Mouse (Mus musculus) heart, embryonic 11.5 days (tissue): ENCODE results near the gene Zdhhc13. TPM values are rescaled to one million over a fixed set of nuclear protein-coding genes. Genes with fewer than 3 reads are reported as not detected.
A peak's percentile ranks its signal among the peaks of the same experiment; 100 is the strongest.

Source experiments
- ATAC-seq: fragments of 200-750 bp; cut with Nextera tagmentation; replicated peaks from 2 replicates; pipeline ENCODE4 v1.8.0; 2017; ENCODE audit warnings: moderate library complexity; ENCODE audit not compliant: insufficient number of reproducible peaks, low FRiP score, low TSS enrichment
- H3K27ac ChIP-seq: fragments of 300-500 bp; sonication (generic); 2 replicates; pipeline ENCODE4 v1.5.1; 2014; ENCODE audit warnings: mild to moderate bottlenecking, low read depth, low read length
- H3K27me3 ChIP-seq: fragments of 300-500 bp; sonication (generic); 2 replicates; pipeline ENCODE4 v1.6.1; 2014; ENCODE audit warnings: mild to moderate bottlenecking, low read length, mixed read lengths; ENCODE audit not compliant: control insufficient read depth, insufficient read depth
- H3K36me3 ChIP-seq: fragments of 300-500 bp; sonication (generic); 2 replicates; pipeline ENCODE4 v1.6.1; 2014; ENCODE audit warnings: mild to moderate bottlenecking, low read length, moderate library complexity, mixed read lengths; ENCODE audit not compliant: control insufficient read depth, insufficient read depth
- H3K4me1 ChIP-seq: fragments of 300-500 bp; sonication (generic); 2 replicates; pipeline ENCODE4 v1.6.1; 2014; ENCODE audit warnings: low read length; ENCODE audit not compliant: control insufficient read depth, insufficient read depth
- H3K4me2 ChIP-seq: fragments of 300-500 bp; sonication (generic); 2 replicates; pipeline ENCODE4 v1.6.1; 2014; ENCODE audit warnings: mild to moderate bottlenecking, moderate library complexity
- H3K4me3 ChIP-seq: fragments of 300-500 bp; sonication (generic); 2 replicates; pipeline ENCODE4 v1.5.1; 2014; ENCODE audit warnings: low read depth, low read length
- H3K9ac ChIP-seq: fragments of 300-500 bp; sonication (generic); 2 replicates; pipeline ENCODE4 v1.6.1; 2014; ENCODE audit warnings: mild to moderate bottlenecking, low read depth, low read length, moderate library complexity
- H3K9me3 ChIP-seq: fragments of 300-500 bp; sonication (generic); replicated peaks from 2 replicates; pipeline ENCODE4 v1.6.1; 2016; ENCODE audit warnings: low read length; ENCODE audit not compliant: control insufficient read depth
- WGBS: fragments of 180-500 bp; shearing (Covaris S2); extraction: QIAGEN DNeasy Blood & Tissue Kit; methylation state at CpG from one replicate; pipeline ENCODE4 v1.1.7; 2014; ENCODE audit not compliant: insufficient replicate concordance; 5-methylcytosine and 5-hydroxymethylcytosine counted together
- polyA plus RNA-seq: library from polyadenylated mRNA; unstranded; fragments of >200 nt; fragmentation: Nextera tagmentation; extraction: Ambion mirVana; gene quantifications from 2 replicates; pipeline ENCODE4 v1.2.1, GENCODE M21; 2014

Zdhhc13 gene
- 36.1 and 41.8 TPM in 2 replicates for polyA plus RNA-seq

DNA sequence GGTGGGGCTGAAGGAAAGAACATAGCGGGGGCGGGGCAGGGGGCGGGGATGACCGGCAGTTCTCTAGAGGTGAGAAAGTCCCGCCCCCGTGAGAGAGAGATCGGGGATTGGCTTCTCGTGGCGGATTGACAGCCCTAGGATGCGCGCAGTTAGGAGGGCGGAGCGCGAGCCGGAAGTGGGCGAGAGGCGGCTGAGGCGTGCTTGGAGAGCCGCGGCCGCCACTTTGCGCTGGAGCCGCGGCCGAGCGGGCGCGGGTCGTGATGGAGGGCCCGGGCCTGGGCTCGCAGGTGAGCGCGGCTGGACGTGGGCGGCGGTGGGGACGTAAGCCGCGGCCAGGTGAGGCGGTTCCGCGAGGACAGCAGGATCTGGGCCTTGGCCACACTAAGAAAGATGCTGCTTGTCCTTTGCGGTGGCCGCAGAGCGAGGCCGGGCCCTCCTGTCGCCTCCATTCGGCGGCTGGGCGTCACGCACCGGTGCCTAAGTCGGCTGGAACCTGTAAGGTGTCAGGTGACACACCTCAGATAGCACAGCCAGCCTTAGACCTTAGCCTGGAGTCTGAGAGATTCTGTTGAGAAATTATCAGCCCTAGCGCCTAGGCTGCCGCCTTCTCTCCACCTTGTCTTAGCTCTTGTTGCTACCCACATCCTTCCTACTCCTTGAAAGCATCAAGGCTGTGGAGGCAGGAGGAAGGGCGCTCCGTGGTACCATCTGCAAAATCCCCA, at the start of gene Zdhhc13:
TSS of gene Zdhhc13 (plus strand) at position 153 of the 722 bp plus-strand sequence.
- H3K4me2 ChIP-seq: peak within 1 kb of the TSS; percentile 90
- H3K27ac ChIP-seq: peak within 1 kb of the TSS; percentile 67
- H3K4me3 ChIP-seq: peak within 1 kb of the TSS; percentile 75
- WGBS: under 1% methylated on average over 52 of the region's 57 CpGs
- no peaks in the 10 kb centered on the region for H3K9me3 ChIP-seq
- H3K36me3 ChIP-seq: no peaks in the 10 kb centered on the region
- ATAC-seq: peak; percentile 99
- H3K4me1 ChIP-seq: peaks cover 10% of the 10 kb centered on the region; the same call in 1 of the 2 replicates
- H3K27me3 ChIP-seq: no peaks in the 10 kb centered on the region
- peak within 1 kb of the TSS; percentile 90 for H3K9ac ChIP-seq

DNA sequence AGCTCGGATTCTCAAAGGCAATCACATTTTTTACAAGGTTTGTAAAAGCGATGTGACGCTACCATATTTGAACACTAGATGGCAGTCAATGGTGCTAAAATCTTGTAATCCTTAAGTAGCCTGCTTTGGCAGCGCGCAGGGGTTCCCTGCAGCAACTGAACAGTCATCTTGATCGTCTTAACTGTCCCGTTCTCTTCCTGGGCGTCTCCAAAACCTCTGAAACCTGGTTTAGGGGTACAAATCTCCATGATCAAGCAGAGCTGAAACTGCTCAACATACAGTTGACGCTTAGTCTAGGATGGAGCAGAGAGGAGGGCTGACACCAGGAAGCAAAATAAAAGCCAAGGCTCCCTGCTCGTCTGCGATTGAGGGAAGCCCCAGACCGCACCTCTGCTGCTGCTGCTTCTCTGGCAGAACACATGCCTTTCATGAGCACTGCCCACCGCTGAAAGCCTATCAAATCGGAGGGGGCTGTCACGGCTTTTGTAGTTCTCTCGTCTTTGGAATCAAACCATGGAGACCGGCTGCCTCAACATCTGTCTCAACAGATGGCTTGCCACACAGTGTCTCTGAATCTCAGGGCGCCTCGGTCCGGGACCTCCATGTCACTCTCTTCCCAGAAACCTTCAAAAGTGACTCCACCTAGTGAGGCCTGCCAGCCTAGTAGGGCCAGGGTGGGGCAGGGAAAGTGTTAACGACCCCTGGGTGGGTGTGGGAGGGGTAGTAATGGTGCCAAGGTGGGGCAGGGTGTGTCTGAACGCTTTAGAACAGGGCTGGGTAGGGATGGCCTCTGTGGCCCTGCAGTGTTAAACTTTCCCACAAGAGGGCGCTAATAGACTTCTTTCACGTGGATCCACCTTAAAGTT, 39.3 kb upstream of the Zdhhc13 start:
- Histone ChIP-seq H3K4me1 (no peaks in the 10 kb centered on the region), H3K27me3 (no peaks in the 10 kb centered on the region), H3K4me2 (peak overlapping the region; percentile 65), H3K4me3 (peak overlapping the region; percentile 35), H3K27ac (no peak overlapping the region), H3K36me3 (no peaks in the 10 kb centered on the region), H3K9me3 (no peaks in the 10 kb centered on the region), H3K9ac (peak overlapping the region; percentile 2)
- ATAC-seq: peak; percentile 76
- 1% methylated on average over 24 of the region's 24 CpGs for WGBS

DNA sequence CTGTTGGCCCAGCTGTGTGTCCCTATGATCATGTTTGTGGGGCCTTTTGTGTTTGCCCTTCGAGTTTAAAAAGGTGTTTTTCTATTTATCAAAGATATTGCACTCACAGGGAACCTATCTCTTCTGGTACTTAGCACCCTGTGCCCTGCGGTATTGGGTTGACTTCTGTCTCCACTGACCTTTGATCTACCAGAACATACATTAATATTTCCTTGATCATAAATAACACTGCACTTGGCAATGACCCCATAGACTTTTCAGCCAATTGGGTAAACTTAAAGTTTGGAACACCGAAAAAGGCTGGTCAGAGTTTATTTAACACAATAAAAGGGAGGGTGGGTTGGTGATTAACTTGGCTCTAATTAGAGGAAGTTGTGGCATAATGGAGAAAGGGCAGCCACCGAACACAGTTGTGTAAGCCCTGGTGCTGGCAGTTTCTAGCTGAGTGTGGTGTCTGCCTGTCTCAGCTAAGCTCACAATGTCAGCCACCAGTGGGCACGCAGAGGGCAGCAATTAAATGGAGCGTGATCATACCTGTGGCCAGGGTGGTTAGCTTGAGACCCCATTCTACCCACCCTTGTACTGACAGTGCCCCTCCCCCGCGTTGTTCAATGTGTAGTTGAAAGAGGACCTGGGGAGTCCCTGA, 38.5 kb upstream of the Zdhhc13 start:
- ATAC-seq: no peak; the same call in 1 of the 2 replicates
- H3K27ac ChIP-seq: no peak overlapping the region
- H3K4me2 ChIP-seq: peak overlapping the region; percentile 65
- no peak overlapping the region for H3K9ac ChIP-seq
- H3K36me3 ChIP-seq: no peaks in the 10 kb centered on the region
- no peaks in the 10 kb centered on the region for H3K27me3 ChIP-seq
- H3K9me3 ChIP-seq: no peaks in the 10 kb centered on the region
- H3K4me1 ChIP-seq: no peaks in the 10 kb centered on the region
- WGBS: 63% methylated on average over 8 of the region's 8 CpGs
- no peak overlapping the region for H3K4me3 ChIP-seq

DNA sequence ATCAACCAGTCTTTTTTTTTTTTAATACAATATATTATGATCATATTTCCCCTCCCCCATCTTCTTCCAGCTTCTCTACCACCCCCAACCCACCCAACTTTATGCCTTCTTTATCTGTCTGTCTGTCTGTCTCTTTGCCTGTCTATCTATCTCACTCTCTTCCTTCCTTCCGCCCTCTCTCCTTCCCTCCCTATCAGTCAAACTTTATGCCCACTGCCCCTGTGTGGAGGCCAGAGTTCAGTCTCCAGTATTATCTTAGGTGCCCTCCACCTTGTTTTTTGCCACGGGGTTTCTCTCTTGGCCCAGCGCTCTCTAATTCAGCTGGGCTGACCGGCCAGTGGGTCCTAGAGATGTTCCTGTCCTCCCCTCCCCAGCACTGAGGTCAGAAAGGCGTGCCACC, 37.6 kb upstream of the Zdhhc13 start:
- Histone ChIP-seq H3K27me3 (no peaks in the 10 kb centered on the region), H3K9me3 (no peaks in the 10 kb centered on the region), H3K27ac (no peak overlapping the region), H3K4me3 (no peak overlapping the region), H3K36me3 (no peaks in the 10 kb centered on the region), H3K4me2 (no peak overlapping the region), H3K9ac (no peak overlapping the region), H3K4me1 (no peaks in the 10 kb centered on the region)
- ATAC-seq: no peak
- 69% methylated on average over 5 of the region's 5 CpGs for WGBS

DNA sequence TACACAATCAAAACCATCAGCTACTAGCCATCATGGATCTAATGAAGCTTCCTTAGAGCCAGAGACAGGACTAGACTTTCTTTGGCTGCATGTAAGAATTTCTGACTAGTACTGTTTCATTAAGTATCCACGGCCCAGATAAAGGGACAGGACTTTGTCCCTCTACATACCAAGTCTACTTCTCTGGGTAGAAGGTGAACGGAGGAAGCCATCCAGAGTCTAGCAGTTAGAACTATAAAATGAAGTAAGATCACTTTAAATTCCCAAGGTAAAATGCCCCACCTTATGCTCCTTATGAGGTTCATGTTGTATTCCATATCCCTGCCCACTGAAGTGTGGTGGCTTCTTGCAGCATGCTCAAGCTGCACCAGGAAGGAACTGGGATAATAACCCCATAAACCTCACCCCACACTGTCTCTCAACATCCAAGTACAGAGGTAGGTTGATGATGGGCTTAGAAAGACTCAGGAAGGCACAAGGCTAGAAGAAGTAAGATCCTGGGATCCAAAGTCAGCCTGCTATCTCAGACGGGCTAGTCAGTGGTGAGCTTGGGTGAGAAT, 34.3 kb upstream of the Zdhhc13 start:
- Histone ChIP-seq H3K36me3 (no peaks in the 10 kb centered on the region), H3K4me2 (no peak overlapping the region), H3K4me1 (no peaks in the 10 kb centered on the region), H3K4me3 (no peak overlapping the region), H3K9me3 (no peaks in the 10 kb centered on the region), H3K27ac (no peak overlapping the region), H3K27me3 (no peaks in the 10 kb centered on the region), H3K9ac (no peak overlapping the region)
- WGBS: 76% methylated on average over 3 of the region's 3 CpGs
- no peak for ATAC-seq

DNA sequence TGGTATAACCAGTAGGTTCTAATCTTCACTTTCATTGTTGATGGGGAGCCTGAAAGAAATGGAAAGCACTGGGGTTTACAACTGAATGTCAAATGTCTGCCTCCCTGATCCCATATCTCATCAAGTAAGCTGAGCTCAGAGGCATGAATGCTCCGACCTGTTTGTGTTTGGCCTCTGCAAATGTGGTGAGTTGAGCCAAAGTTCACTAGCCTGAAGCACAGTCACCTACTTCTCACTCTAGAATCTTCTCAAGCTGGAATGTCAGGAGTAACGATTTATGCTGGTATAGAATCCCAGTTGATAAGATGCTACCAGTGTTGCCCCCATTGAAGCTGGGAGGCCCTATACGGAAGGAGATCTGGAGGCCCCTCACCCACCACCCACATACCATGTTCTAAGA, 33.0 kb upstream of the Zdhhc13 start:
- no peak for ATAC-seq
- H3K27me3 ChIP-seq: no peaks in the 10 kb centered on the region
- H3K9me3 ChIP-seq: no peaks in the 10 kb centered on the region
- no peak overlapping the region for H3K9ac ChIP-seq
- H3K4me3 ChIP-seq: no peak overlapping the region
- no peak overlapping the region for H3K27ac ChIP-seq
- WGBS: 66% methylated on average over 3 of the region's 3 CpGs
- no peaks in the 10 kb centered on the region for H3K4me1 ChIP-seq
- H3K36me3 ChIP-seq: no peaks in the 10 kb centered on the region
- H3K4me2 ChIP-seq: no peak overlapping the region

DNA sequence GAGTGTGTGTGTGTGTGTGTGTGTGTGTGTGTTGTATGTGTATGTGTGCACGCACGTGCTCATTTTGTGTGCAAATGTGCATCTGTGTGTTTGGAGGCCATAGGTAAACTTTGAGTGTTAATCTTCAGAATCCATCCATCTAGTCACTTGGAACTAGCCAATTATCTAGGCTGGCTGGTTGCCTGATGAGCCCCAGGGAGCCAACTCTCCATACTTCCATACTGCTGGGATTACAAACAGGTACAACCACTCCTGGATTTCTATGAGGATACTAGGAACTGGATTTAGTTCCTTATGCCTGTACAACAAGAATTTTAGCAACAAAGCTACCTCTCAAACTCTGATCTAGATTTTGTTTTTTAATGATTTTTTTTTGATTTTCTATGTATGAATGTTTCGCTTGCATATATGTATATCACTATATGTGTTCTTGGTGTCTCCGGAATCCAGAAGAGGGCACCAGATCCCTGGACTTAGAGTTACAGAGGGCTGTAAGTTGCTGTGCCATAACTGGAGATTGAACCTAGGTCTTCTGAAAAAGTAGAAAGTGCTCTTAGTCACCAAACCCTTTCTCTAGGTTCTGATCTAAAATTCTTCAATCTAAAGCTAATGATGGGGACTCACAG, 32.4 kb upstream of the Zdhhc13 start:
- no peaks in the 10 kb centered on the region for H3K36me3 ChIP-seq
- H3K27me3 ChIP-seq: no peaks in the 10 kb centered on the region
- H3K9ac ChIP-seq: no peak overlapping the region
- H3K27ac ChIP-seq: no peak overlapping the region
- WGBS: 91% methylated on average over 4 of the region's 4 CpGs
- no peak overlapping the region for H3K4me3 ChIP-seq
- H3K9me3 ChIP-seq: no peaks in the 10 kb centered on the region
- no peak overlapping the region for H3K4me2 ChIP-seq
- no peak for ATAC-seq
- no peaks in the 10 kb centered on the region for H3K4me1 ChIP-seq

DNA sequence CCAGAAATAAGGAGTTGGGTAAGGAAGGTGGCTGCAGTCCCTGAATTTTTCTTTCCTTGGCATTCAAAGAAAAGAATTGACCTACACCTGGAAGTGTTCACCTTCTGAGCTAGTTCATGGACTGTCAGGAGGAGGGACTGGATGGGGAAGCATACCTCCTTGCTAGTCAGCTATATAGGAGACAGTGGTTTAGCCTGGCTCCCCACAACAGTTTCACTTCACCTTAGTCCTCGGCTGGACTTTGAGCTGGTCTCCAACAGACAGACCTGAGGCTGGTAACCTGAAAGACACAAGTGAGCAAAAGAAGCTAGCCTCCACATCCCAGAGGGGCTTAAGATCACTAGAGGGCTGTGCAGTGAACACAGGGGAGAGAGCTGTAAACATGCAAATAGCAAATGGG, 30.7 kb upstream of the Zdhhc13 start:
- Histone ChIP-seq H3K4me3 (no peak overlapping the region), H3K4me1 (no peaks in the 10 kb centered on the region), H3K27ac (no peak overlapping the region), H3K27me3 (no peaks in the 10 kb centered on the region), H3K36me3 (no peaks in the 10 kb centered on the region), H3K9me3 (no peaks in the 10 kb centered on the region), H3K4me2 (no peak overlapping the region), H3K9ac (no peak overlapping the region)
- 70% methylated on average over 1 of the region's 1 CpGs for WGBS
- ATAC-seq: no peak
